ENCODE assay signal across 22 mouse cellular contexts in the genomic region with DNA sequence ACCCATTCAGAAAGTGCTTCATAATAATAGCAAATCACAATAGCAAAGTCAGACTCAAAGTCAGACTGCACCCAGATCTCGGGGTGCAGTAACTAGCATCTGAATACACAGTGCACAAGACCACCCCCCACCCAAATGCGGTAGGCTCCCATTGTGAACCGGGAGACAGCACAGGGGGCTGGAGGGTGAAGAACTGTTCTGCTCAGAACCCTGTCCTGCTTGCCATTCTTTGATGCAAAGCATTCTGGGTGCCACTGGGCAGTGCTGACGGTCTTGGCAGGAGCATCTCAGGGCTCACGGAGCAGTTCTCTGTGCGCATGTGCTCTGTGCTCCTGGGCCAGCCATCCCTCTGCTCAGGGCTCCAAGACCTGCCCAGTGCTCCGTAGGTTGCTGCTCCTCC.
DNase-seq lines count a peak whose midpoint lies in the region; TF ChIP-seq lines count a peak whose summit lies in the region.
"Had no signal": no experiment of that assay in that cellular context is flagged by ENCODE, and none has a peak within 500 bp of the region (broad histone marks: within the 10 kb centered on the region; RNA-seq: fewer than 3 reads in every experiment).

No protein-coding gene starts in this region.

- no peak for TF ChIP-seq CTCF in lung, adult 2 months (IDR thresholded peaks at IDR 0.05; ENCODE audit: insufficient read depth, low read length)

- no peak overlapping the region for H3K4me3 ChIP-seq in lung, adult 2 months (replicated peaks; ENCODE audit: extremely low read depth, low read depth, low read length)
- H3K4me3 ChIP-seq: embryonic facial prominence, embryonic 10.5 days; embryonic facial prominence, embryonic 13.5 days; erythroblast, embryonic 14.5 days; forebrain, embryonic 13.5 days; gastrocnemius, adult 2 months; hindbrain, embryonic 13.5 days had no signal

- TF ChIP-seq POLR2A in lung, adult 2 months (IDR thresholded peaks at IDR 0.05; ENCODE audit: borderline replicate concordance, extremely low read depth, low read depth, low read length), result no peak

- WGBS in lung, adult 2 months, result 86% methylated on average over 7 of the region's 7 CpGs

- DNase-seq in thymus, postnatal 4 days, result peak; percentile 23
- DNase-seq in thymus, postnatal 0 days (ENCODE audit: low spot score), result no peak
- DNase-seq in ES-CJ7 (ENCODE audit: low read depth, low spot score), result peak; percentile 86
- peak; percentile 80 for DNase-seq in ZHBTc4 (ENCODE audit: low read depth, low spot score)
- no peak for DNase-seq in cerebellum, postnatal 25 days
- DNase-seq in lung, adult 2 months, result no peak
- DNase-seq: adrenal gland, adult 2 months; adrenal gland, postnatal 14 days; cerebellum, adult 11 months; cerebellum, adult 2 months; cerebellum, adult 9-11 months; cerebellum, postnatal 36 days; embryo, embryonic 11 days; forebrain, postnatal 0 days; gastrocnemius, adult 2 months; gastrocnemius, postnatal 14 days; heart, adult 11 months had no signal

- no peaks in the 10 kb centered on the region for H3K4me1 ChIP-seq in lung, adult 2 months (ENCODE audit: control insufficient read depth, insufficient read depth, low read length)

Comparison
In these comparisons a context has a peak if more than half of its experiments do, and no peak if none do; other contexts are left out.
1. DNase-seq: peak in thymus, postnatal 4 days (single experiment), ES-CJ7 (single experiment) and ZHBTc4 (single experiment); none in thymus, postnatal 0 days (single experiment), cerebellum, postnatal 25 days (0 of 2) and lung, adult 2 months (single experiment).